Mouse (Mus musculus) left cerebral cortex, postnatal 14 days (tissue): Measurements from ENCODE around the gene Hist1h1b. TPM values are rescaled to one million over a fixed set of nuclear protein-coding genes. Genes with fewer than 3 reads are reported as not detected.

Experiments used
- DNase-seq, 2 experiments: peaks; one replicate each; pipeline ENCODE4 v3.0.0; 2021 to 2022; ENCODE audit warnings: low spot score in 2 of 2, mixed read lengths in 1 of 2
- intact Hi-C: fragments of 180-260 bp; cut with DNase I; formaldehyde crosslinking; loops from one replicate; pipeline ENCODE4 v1.15.1; 2025
- microRNA-seq, 2 experiments: library from miRNA; unstranded; fragments of <30 nt; microRNA quantifications; one replicate each; pipeline ENCODE4 v1.2.0; 2022
- total RNA-seq, 2 experiments: library from RNA; stranded (reverse); gene quantifications; 2 replicates each; pipeline ENCODE4 v1.2.3; 2021

Gene Hist1h1b
- total RNA-seq, 2 experiments from 2014 or later: 7.6 to 10.5 TPM

- intact Hi-C loops: loop anchor here (1.0 kb wide), 1 partner anchor 15 kb away; the partner anchor contains the start of gene Hist1h4k
- peak; percentile 68 to 79 for DNase-seq
Measured at GRCm38 (mm10) chr13:21734906-21735767, 45.3 kb downstream of the Hist1h1b start, which contains the start of gene Hist1h4j. Gene Hist1h4j (plus strand): TSS chr13:21735064.

- DNase-seq: peak; percentile 77 to 82
- intact Hi-C loops: no loop called here
Measured at GRCm38 (mm10) chr13:21734010-21734905, 46.2 kb downstream of the Hist1h1b start.

GRCm38 (mm10) chr13:21733466-21733865 is 47.0 kb downstream of the Hist1h1b start:
- intact Hi-C loops: loop anchor here (2.0 kb wide), 1 partner anchor 19 kb away; no protein-coding TSS in a partner anchor
- DNase-seq: no peak

Small RNAs within 50 kb of the gene (microRNA-seq; reads per million reads assigned to microRNA genes)
- gene Gm19658 (0 reads per million in 2 experiments), gene Gm44346 (0 reads per million in 2 experiments), gene Gm44454 (0 reads per million in 2 experiments)

Other genes starting within 250 kb of the Hist1h1b start
- gene Zkscan8, start 249.5 kb downstream of the Hist1h1b start, total RNA-seq: 10 to 100 TPM; 12.7 to 13.2 TPM
- not detected for gene Olfr1366, start 237.8 kb downstream of the Hist1h1b start, total RNA-seq
- gene Olfr1535, start 220.7 kb downstream of the Hist1h1b start, total RNA-seq: not detected
- not detected for gene Olfr1364, start 198.9 kb downstream of the Hist1h1b start, total RNA-seq
- gene Olfr1362, start 166.6 kb downstream of the Hist1h1b start, total RNA-seq: not detected
- gene Olfr11, start 138.1 kb downstream of the Hist1h1b start, total RNA-seq: not detected
- gene Olfr1361, start 117.2 kb downstream of the Hist1h1b start, total RNA-seq: not detected
- not detected for gene Olfr1360, start 103.2 kb downstream of the Hist1h1b start, total RNA-seq
- not detected for gene Olfr1359, start 82.5 kb downstream of the Hist1h1b start, total RNA-seq
- gene Hist1h2bl, start 64.5 kb downstream of the Hist1h1b start, total RNA-seq: 10 to 100 TPM; 37.3 to 37.9 TPM
- 10 to 100 TPM; 17.2 to 25.6 TPM for gene Hist1h2ai, start 64.2 kb downstream of the Hist1h1b start, total RNA-seq
- gene Hist1h3h, start 63.0 kb downstream of the Hist1h1b start, total RNA-seq: 10 to 100 TPM; 46.6 to 56.8 TPM
- gene Hist1h2bm, start 58.6 kb downstream of the Hist1h1b start, total RNA-seq: 1 to 10 TPM; 4.9 to 7.8 TPM
- gene Hist1h4j, start 45.6 kb downstream of the Hist1h1b start, total RNA-seq: 10 to 100 TPM; 15.4 to 16.2 TPM
- gene Hist1h4k, start 30.1 kb downstream of the Hist1h1b start, total RNA-seq: 100 to 1,000 TPM; 311 to 320 TPM
- gene Hist1h2ak, start 26.8 kb downstream of the Hist1h1b start, total RNA-seq: 10 to 100 TPM; 13.2 to 15.7 TPM
- 10 to 100 TPM in 1 of 2 experiments, 1 to 10 TPM in 1; 9.6 to 16.1 TPM for gene Hist1h2bn, start 26.5 kb downstream of the Hist1h1b start, total RNA-seq
- gene Hist1h3i, start 2.7 kb upstream of the Hist1h1b start, total RNA-seq: 10 to 100 TPM; 51.4 to 75.0 TPM
- 1 to 10 TPM; 2.5 to 6.9 TPM for gene Hist1h2an, start 6.6 kb upstream of the Hist1h1b start, total RNA-seq
- 10 to 100 TPM in 1 of 2 experiments, 1 to 10 TPM in 1; 6.7 to 11.2 TPM for gene Hist1h2bp, start 6.8 kb upstream of the Hist1h1b start, total RNA-seq
- 10 to 100 TPM; 43.6 to 56.5 TPM for gene Hist1h2bq, start 29.6 kb upstream of the Hist1h1b start, total RNA-seq
- gene Hist1h2ao, start 29.8 kb upstream of the Hist1h1b start, total RNA-seq: not detected
- gene Hist1h4m, start 31.1 kb upstream of the Hist1h1b start, total RNA-seq: 100 to 1,000 TPM; 213 to 226 TPM
- gene Hist1h4n, start 51.6 kb upstream of the Hist1h1b start, total RNA-seq: 10 to 100 TPM; 20.9 to 25.8 TPM
- gene Hist1h2ap, start 52.9 kb upstream of the Hist1h1b start, total RNA-seq: 10 to 100 TPM; 46.9 to 49.5 TPM
- gene Hist1h2br, start 53.1 kb upstream of the Hist1h1b start, total RNA-seq: 10 to 100 TPM; 44.5 to 56.8 TPM
- gene Zfp184, start 164.5 kb upstream of the Hist1h1b start, total RNA-seq: 1 to 10 TPM; 2.8 to 4.0 TPM
- gene Pom121l2, start 200.6 kb upstream of the Hist1h1b start, total RNA-seq: under 1 TPM in 1 of 2 experiments, not detected in 1; 0.23 TPM
- under 1 TPM in 1 of 2 experiments, not detected in 1; 0.19 TPM for gene Prss16, start 229.1 kb upstream of the Hist1h1b start, total RNA-seq